Mouse (Mus musculus) lung, postnatal 25 days (tissue): ENCODE results near the gene Galntl5.
"Not testable (repeated sequence)": the region's sequence is repeated elsewhere in the genome, so short reads cannot be mapped to it uniquely, and the experiment has no call there.

Source experiments
- DNase-seq: peaks from one replicate; pipeline ENCODE4 v3.0.0; 2022; ENCODE audit warnings: low spot score

The Galntl5 gene

GRCm38 (mm10) chr5:25211872-25212271 lies 30.6 kb downstream of the Galntl5 start:
- DNase-seq: no peak

GRCm38 (mm10) chr5:25213216-25213615 lies 32.0 kb downstream of the Galntl5 start:
- DNase-seq: not testable (repeated sequence)

GRCm38 (mm10) chr5:25215006-25215405 lies 33.7 kb downstream of the Galntl5 start:
- no peak for DNase-seq

DNA sequence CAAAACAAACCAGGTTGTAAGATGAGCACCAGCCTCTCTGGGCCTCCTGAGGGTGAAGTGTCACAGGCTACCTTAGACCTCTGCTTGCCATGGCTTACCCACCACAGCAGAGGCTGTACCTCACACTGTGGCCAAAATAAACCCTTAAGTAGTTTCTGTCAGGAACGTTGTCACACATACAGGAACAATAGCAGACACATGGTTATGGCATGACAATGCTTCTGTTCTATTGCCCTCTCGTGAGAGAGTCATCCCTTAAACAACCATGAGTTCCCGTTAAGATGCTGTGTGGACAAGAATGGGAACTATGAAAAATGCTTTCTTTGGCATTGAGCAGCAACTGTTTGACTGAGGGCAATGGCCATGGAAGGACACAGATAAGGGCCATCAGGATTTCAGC lies 40.3 kb downstream of the Galntl5 start, which contains the start of gene Galnt11:
Gene Galnt11, plus strand, starts transcription at position 301 of the 400 bp plus-strand sequence.
- DNase-seq: no peak

DNA sequence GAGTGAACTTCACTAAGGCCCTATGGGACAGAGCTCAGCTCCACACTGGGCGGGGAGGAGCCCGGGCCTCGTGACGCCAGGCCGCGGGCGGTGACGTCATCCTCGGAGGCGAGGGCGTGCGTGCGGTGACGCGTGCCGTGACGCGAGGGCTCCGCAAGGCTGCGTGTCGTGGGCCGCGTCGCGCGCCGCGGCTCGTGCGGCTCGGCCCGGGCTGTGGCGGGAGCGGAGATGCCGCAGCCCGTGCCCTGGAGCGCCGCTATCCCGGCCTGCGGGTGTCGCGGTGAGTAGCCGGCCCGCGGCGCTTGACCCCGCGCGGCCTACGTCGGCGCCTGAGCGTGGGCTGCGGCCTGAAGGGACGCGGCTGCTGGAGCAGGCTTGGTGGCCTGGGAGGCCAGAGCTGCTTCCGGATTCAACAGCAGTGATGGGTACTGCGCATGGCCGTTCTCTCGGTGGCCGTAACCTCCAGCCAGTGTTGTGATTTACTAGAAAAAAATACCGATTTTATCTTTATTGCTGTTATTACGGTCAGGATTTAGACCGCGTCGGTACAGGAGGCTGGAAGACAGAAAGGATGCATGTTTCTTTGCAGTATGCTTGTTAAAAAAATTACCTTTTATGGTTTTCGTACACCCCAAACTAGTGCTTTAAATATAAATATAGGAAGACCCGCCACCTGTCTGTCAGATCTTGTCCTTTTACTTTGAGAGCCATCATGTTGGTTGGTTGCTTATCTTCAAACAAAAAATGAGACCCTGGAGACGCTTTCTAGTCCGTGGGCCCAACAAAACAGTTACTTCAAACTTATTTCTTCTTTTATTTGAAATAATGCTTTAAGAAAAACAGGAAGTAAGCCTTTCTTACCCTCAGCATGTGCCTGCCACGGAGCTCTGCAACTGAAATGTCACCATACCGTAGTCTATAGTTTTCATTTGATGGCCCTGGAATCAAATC lies 41.8 kb downstream of the Galntl5 start, which contains the start of gene E130116L18Rik:
Gene E130116L18Rik, minus strand, starts transcription at position 402 of the 951 bp plus-strand sequence.
- DNase-seq: peak; percentile 86

- DNase-seq: not testable (repeated sequence)
Observed at GRCm38 (mm10) chr5:25224377-25224776, 43.1 kb downstream of the Galntl5 start.

DNA sequence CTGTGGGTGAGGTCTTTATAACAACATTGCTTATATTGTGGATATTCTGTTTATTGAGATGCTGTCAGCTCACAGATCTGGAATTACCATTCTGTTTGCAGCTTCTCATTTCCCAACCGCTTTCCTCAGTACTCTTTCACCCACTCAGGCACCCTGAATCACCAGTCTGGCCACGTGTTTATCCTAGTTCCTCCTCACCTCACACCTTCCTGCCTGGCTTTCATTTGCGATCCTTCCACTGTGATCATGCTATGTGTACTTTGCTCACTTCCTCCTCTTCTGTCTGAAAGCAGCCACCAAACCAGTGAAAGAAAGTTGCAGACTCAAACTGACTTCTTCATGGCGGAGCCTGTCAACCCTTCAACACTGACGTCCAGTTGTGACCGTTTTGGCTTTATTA lies 61.8 kb downstream of the Galntl5 start:
- DNase-seq: no peak

GRCm38 (mm10) chr5:25245806-25246472 lies 64.7 kb downstream of the Galntl5 start:
- peak; percentile 10 for DNase-seq

- DNase-seq: no peak
Observed at GRCm38 (mm10) chr5:25246473-25246865, 65.2 kb downstream of the Galntl5 start.

DNA sequence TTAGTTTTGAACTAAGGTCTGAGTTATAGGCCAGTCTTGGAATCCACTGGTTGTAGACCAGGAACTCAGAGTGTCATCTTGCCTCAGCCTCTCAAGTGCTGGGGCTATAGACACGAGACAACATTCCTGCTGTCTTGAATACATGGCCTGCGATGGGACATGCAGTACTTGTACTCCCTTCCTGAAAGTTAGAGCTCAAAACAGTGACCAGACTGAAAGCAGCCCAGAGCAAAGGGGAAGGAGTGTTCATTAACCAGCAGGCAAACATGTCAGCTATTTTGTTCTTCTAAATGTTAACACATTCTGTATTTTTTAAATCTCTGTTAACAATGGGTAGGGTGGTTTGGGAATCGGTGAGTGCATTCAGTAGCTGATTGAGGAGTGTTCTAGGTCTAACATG lies 65.8 kb downstream of the Galntl5 start:
- DNase-seq: no peak

DNA sequence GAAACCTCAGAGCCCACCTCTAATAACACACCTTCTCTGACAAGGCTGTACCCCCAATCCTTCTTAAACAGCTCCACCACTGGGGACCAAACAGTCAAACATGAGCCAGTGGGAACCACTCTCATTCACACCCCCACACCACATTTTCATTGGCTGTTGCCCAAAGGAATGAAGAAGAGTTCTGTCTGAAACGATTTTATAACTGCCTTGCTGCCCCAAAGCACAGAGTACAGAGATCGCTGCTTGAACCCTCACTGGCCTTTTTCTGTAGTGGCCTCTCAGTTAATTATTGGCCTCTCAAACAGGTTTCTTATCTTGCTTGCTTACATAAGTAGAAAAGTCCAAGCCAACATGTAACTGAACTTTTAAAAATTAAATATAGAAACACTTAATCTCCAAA lies 71.2 kb downstream of the Galntl5 start:
- DNase-seq: peak; percentile 7

- DNase-seq: no peak
Observed at GRCm38 (mm10) chr5:25252825-25253544, 71.7 kb downstream of the Galntl5 start.

DNA sequence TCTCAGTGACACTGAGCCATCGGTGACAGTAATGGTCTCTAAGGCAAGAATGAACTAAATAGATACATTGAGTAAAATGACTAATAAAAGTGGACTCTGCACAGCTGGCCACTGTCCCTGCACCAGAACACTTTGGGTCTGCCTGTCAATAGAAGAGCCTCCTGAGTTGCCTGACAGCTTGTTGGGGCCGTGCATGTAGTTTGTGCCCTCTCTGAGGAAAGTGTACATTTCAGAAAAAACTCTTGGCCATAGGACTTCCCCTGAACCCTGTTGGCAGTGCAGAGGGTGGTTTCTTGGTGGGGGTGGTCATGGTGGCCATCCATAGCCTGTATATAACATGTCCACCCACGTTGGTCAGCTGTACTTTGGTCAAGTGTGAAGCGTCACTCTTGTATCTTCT lies 73.2 kb downstream of the Galntl5 start:
- no peak for DNase-seq

DNA sequence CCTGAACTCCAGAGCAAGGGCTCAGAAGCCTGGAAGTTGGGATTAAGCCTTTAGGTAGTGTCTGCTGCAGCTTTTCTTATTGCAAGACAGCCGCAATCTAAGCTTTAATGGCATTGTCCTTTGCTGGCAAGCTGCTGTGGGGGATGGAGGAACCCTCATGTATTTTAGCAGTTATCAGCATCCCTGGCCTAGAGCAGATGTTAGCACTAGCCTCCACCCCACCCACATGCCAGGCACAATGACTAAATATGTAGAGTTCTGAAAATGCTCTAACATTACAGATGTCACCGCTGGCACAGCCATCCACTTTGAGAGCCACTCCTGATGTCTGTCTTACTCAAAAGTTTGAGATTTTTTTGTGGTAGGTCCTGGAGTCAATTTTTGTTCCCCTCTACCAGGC lies 75.4 kb downstream of the Galntl5 start:
- DNase-seq: no peak

DNA sequence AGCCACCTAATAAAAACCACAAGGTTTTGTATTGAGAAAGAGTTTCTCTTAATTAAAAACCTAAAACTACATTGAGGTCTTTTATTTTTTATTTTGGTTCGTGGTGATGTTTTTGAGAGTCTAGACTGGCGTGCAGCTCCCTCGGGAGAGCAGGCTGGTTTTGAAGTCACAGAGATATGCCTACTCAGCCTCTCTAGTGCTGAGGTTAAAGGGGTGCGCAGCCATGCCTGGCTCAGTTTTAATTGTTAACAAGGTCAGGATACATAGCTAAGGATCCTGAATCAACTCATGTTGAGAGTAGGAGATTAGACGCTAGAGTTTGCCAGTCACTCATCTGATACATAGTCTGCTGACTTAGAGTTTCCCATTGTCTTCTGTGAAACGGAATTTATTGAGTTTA lies 80.2 kb downstream of the Galntl5 start:
- DNase-seq: no peak

DNA sequence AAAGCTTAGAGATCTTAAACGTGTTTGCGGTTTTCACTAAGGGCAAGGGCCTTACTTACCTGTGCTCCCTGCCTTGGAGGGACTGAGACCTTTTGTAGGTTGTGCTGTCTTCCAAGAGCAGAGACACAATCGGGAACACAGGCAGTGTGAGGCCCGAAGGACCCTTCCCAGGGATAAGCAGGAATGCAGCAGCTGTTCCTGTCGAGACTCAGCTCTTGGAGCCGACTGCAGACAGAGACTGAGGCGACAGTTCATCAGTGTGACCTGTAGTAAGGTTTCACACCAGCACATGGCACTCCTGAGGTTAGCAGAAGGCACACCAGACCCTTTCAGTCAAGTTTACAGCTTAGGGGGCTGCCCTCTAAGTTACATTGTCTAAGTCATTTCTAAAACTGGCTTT lies 81.0 kb downstream of the Galntl5 start:
- no peak for DNase-seq

DNA sequence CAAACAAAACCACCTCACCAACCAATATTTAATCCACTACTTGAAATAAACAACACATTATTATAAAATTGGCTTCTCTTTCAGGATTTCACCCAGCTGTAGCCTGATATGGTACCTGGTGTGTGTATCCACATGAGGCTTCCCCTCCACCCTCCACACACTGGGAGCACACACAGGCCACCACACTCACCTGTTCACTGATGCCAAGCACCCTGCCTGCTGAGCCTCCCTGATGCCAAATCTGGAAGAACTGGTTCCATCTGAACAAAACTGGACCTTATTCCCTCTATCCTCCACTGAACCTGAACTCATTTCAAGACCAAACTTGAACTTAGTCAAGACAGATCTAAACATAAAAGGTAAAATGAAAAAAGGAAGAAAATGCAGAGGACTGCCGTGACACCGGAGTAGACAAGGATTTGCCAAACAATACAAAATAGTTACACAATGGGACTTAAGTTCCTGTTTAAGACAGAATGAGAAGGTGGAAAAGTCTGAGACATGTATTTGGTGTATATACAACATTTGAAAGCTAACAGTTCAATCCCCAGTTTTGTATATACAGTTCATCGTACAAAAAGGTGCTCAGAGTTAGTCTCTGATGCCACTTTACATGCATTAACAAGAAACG lies 87.1 kb downstream of the Galntl5 start:
- no peak for DNase-seq
